Mouse (Mus musculus) embryonic facial prominence, embryonic 12.5 days (tissue): ENCODE results near the gene Kcnq4. TPM values are rescaled to one million over a fixed set of nuclear protein-coding genes. Genes with fewer than 3 reads are reported as not detected.

Source experiments
- ATAC-seq: fragments of 200-750 bp; cut with Nextera tagmentation; 2 replicates; pipeline ENCODE4 v1.8.0; 2017; ENCODE audit not compliant: insufficient number of reproducible peaks, insufficient read depth, low FRiP score, low TSS enrichment
- H3K27ac ChIP-seq: fragments of 300-500 bp; sonication (generic); 2 replicates; pipeline ENCODE4 v1.5.1; 2016; ENCODE audit warnings: mild to moderate bottlenecking
- H3K27me3 ChIP-seq: fragments of 300-500 bp; sonication (generic); 2 replicates; pipeline ENCODE4 v1.6.1; 2016; ENCODE audit warnings: mild to moderate bottlenecking, moderate library complexity
- H3K36me3 ChIP-seq: fragments of 300-500 bp; sonication (generic); 2 replicates; pipeline ENCODE4 v1.6.1; 2016; ENCODE audit warnings: mild to moderate bottlenecking
- H3K4me1 ChIP-seq: fragments of 300-500 bp; sonication (generic); 2 replicates; pipeline ENCODE4 v1.6.1; 2016
- H3K4me2 ChIP-seq: fragments of 300-500 bp; sonication (generic); replicated peaks from 2 replicates; pipeline ENCODE4 v1.6.1; 2016; ENCODE audit warnings: mild to moderate bottlenecking, moderate library complexity
- H3K4me3 ChIP-seq: fragments of 300-500 bp; sonication (generic); 2 replicates; pipeline ENCODE4 v1.5.1; 2016; ENCODE audit warnings: mild to moderate bottlenecking
- H3K9ac ChIP-seq: fragments of 300-500 bp; sonication (generic); 2 replicates; pipeline ENCODE4 v1.6.1; 2016; ENCODE audit warnings: mild to moderate bottlenecking, moderate library complexity
- H3K9me3 ChIP-seq: fragments of 300-500 bp; sonication (generic); 2 replicates; pipeline ENCODE4 v1.6.1; 2016; ENCODE audit warnings: mild to moderate bottlenecking, moderate library complexity
- WGBS: fragments of 180-500 bp; shearing (Covaris S2); methylation state at CpG from one replicate; pipeline ENCODE4 v1.1.7; 2016; 5-methylcytosine and 5-hydroxymethylcytosine counted together
- polyA plus RNA-seq: library from polyadenylated mRNA; unstranded; fragments of >200 nt; fragmentation: Nextera tagmentation; extraction: Ambion mirVana; gene quantifications from 2 replicates; pipeline ENCODE4 v1.2.1, GENCODE M21; 2016

The Kcnq4 gene
- polyA plus RNA-seq, 1 experiment from 2014 or later, result 6.9 TPM

GRCm38 (mm10) chr4:120743636-120744035 lies 4.8 kb downstream of the Kcnq4 start:
- H3K27me3 ChIP-seq, result peaks cover 52% of the 10 kb centered on the region

GRCm38 (mm10) chr4:120741303-120741702 lies 7.1 kb downstream of the Kcnq4 start:
- ATAC-seq, result no peak

More at GRCm38 (mm10) chr4:120743636-120744035, 4.8 kb downstream of the Kcnq4 start:
- 54% methylated on average over 3 of the region's 3 CpGs for WGBS
- H3K36me3 ChIP-seq, result no peaks in the 10 kb centered on the region
- no peak overlapping the region for H3K4me2 ChIP-seq
- no peak for ATAC-seq
- peaks cover 16% of the 10 kb centered on the region for H3K4me1 ChIP-seq
- H3K4me3 ChIP-seq, result no peak overlapping the region
- no peaks in the 10 kb centered on the region for H3K9me3 ChIP-seq
- H3K9ac ChIP-seq, result no peak overlapping the region
- H3K27ac ChIP-seq, result no peak overlapping the region

DNA sequence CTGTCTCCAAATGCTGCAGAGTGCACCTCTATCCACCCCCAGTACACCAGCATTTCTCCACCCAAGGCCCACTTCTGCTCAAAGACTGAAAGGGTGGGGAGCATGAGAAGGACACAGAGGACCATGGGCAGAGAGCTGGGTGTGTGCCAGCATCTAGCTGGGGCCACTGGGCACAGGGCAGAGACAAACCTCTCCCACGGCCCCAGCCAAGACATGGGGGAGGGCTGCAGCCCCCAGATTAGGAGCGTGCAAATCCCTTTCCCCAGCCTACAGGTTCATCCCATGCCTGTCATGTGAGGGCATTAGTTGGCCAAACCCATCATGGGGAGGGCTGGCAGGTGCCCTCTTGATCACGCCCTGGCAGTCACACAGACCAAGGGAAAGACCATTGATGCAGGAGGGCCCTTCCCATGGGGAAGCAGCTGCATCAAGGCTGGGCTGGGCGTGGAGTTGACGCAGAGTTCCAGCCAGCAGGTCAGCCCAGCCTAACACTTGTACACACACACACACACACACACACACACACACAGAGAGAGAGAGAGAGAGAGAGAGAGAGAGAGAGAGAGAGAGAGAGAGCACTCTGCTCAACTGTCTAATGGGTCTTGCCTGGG lies 14.3 kb downstream of the Kcnq4 start:
- H3K4me3 ChIP-seq, result no peak overlapping the region
- peaks cover 9% of the 10 kb centered on the region; the same call in 1 of the 2 replicates for H3K4me1 ChIP-seq
- H3K36me3 ChIP-seq, result no peaks in the 10 kb centered on the region
- no peak for ATAC-seq
- no peak overlapping the region for H3K9ac ChIP-seq
- peaks cover 17% of the 10 kb centered on the region for H3K27me3 ChIP-seq
- H3K27ac ChIP-seq, result no peak overlapping the region
- no peaks in the 10 kb centered on the region for H3K9me3 ChIP-seq
- 80% methylated on average over 5 of the region's 5 CpGs for whole genome bisulfite sequencing
- no peak overlapping the region for H3K4me2 ChIP-seq

More at GRCm38 (mm10) chr4:120741303-120741702, 7.1 kb downstream of the Kcnq4 start:
- Histone ChIP-seq H3K9ac (no peak overlapping the region), H3K4me2 (no peak overlapping the region), H3K36me3 (no peaks in the 10 kb centered on the region), H3K9me3 (no peaks in the 10 kb centered on the region), H3K27ac (no peak overlapping the region), H3K27me3 (peaks cover 28% of the 10 kb centered on the region), H3K4me3 (no peak overlapping the region), H3K4me1 (0 out of 2 replicates have a peak, but pooled peaks cover 4% of the 10 kb centered on the region)
- WGBS, result 56% methylated on average over 6 of the region's 6 CpGs

GRCm38 (mm10) chr4:120732737-120733136 lies 15.7 kb downstream of the Kcnq4 start:
- ATAC-seq, result no peak
- Histone ChIP-seq H3K36me3 (no peaks in the 10 kb centered on the region), H3K4me1 (peaks cover 9% of the 10 kb centered on the region; the same call in 1 of the 2 replicates), H3K27me3 (peaks cover 17% of the 10 kb centered on the region), H3K9ac (no peak overlapping the region), H3K9me3 (no peaks in the 10 kb centered on the region), H3K4me2 (no peak overlapping the region), H3K4me3 (no peak overlapping the region), H3K27ac (no peak overlapping the region)
- 77% methylated on average over 6 of the region's 6 CpGs for WGBS

- peak; percentile 76; the same call in 1 of the 2 replicates for ATAC-seq
- under 1% methylated on average over 40 of the region's 40 CpGs for WGBS
- Histone ChIP-seq H3K4me3 (peak overlapping the region; percentile 43), H3K4me1 (peaks cover 9% of the 10 kb centered on the region; the same call in 1 of the 2 replicates), H3K27ac (no peak overlapping the region), H3K9ac (peak overlapping the region; percentile 53), H3K9me3 (no peaks in the 10 kb centered on the region), H3K27me3 (peaks cover 17% of the 10 kb centered on the region), H3K4me2 (peak overlapping the region; percentile 70), H3K36me3 (no peaks in the 10 kb centered on the region)
Observed at GRCm38 (mm10) chr4:120731030-120731644, 17.3 kb downstream of the Kcnq4 start.

DNA sequence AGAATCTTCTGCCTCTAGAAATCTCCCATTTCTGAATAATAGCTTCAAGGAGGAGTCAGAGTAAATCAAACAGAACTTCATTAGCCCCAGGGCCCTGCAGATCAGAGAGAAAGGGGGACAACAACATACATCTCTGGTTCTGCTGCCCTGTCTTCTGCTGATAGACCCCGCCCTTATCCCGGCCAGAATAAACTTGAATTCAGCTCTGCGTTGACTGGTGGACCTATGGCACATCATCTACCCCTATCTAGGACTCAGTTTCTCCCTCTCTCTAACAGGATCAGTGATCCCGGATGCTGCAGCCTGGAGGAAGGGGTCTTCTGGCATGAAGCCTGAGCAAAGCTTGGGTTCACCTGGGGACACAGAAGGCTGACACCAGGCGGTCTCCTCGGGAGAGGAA lies 17.8 kb downstream of the Kcnq4 start:
- peak overlapping the region; percentile 43 for H3K4me3 ChIP-seq
- WGBS, result 28% methylated on average over 6 of the region's 6 CpGs
- H3K36me3 ChIP-seq, result no peaks in the 10 kb centered on the region
- no peaks in the 10 kb centered on the region for H3K9me3 ChIP-seq
- peaks cover 13% of the 10 kb centered on the region; the same call in 1 of the 2 replicates for H3K4me1 ChIP-seq
- peak overlapping the region; percentile 53; the same call in 1 of the 2 replicates for H3K9ac ChIP-seq
- no peak overlapping the region for H3K27ac ChIP-seq
- no peak for ATAC-seq
- H3K4me2 ChIP-seq, result peak overlapping the region; percentile 70
- H3K27me3 ChIP-seq, result peaks cover 15% of the 10 kb centered on the region

DNA sequence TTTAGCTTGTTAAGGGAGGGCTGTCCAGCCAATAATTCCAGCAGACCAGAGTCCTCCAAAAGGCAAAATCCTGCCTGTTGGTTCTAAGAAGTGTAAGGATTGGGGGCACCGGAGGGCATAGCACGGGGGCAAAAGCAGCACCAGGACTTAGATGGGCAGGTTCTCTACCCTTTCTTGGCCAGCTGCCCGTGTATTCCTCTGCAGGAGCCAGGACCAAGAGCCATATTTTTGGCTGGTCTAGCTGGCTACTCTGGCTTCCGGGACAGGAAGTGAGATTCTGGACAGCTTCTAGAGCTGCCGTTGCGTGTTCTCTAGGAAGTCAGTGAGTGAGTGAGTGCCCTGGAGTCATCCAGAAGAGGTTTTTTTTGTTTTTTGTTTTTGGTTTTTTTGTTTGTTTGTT lies 18.3 kb downstream of the Kcnq4 start:
- Histone ChIP-seq H3K4me3 (no peak overlapping the region), H3K9me3 (no peaks in the 10 kb centered on the region), H3K4me1 (peaks cover 13% of the 10 kb centered on the region; the same call in 1 of the 2 replicates), H3K4me2 (no peak overlapping the region), H3K27me3 (peaks cover 14% of the 10 kb centered on the region), H3K9ac (no peak overlapping the region), H3K36me3 (no peaks in the 10 kb centered on the region), H3K27ac (no peak overlapping the region)
- WGBS, result 57% methylated on average over 6 of the region's 6 CpGs
- no peak for ATAC-seq

DNA sequence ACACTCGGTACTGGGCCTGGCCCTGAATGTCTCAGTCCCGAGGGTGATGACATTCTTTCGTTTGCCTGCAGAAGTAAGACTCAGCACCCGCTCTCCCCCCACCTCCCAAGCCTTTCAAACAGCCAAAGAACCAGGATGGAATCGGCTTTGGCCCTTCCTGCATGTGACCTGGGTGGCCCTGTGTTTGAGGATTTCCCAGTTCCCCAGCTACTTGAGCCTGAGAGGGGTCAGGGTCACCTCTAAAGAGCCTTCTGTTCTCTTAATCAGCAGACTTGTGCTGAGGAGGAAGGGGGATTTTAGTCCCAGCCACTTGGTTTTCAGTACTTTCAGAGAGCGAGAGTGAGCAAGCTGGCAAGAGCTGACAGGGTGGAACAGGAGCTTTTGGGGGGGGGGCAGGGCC lies 19.0 kb downstream of the Kcnq4 start:
- H3K27me3 ChIP-seq, result peaks cover 14% of the 10 kb centered on the region
- no peak overlapping the region for H3K9ac ChIP-seq
- no peak overlapping the region for H3K4me2 ChIP-seq
- 21% methylated on average over 6 of the region's 6 CpGs for WGBS
- H3K27ac ChIP-seq, result no peak overlapping the region
- H3K9me3 ChIP-seq, result no peaks in the 10 kb centered on the region
- ATAC-seq, result no peak
- no peak overlapping the region for H3K4me3 ChIP-seq
- H3K4me1 ChIP-seq, result peaks cover 13% of the 10 kb centered on the region; the same call in 1 of the 2 replicates
- no peaks in the 10 kb centered on the region for H3K36me3 ChIP-seq

GRCm38 (mm10) chr4:120727842-120728241 lies 20.6 kb downstream of the Kcnq4 start:
- WGBS, result 71% methylated on average over 11 of the region's 11 CpGs
- Histone ChIP-seq H3K36me3 (no peaks in the 10 kb centered on the region), H3K27ac (no peak overlapping the region), H3K9me3 (no peaks in the 10 kb centered on the region), H3K27me3 (peaks cover 11% of the 10 kb centered on the region), H3K4me2 (no peak overlapping the region), H3K4me3 (no peak overlapping the region), H3K9ac (no peak overlapping the region), H3K4me1 (peaks cover 13% of the 10 kb centered on the region; the same call in 1 of the 2 replicates)
- no peak for ATAC-seq

DNA sequence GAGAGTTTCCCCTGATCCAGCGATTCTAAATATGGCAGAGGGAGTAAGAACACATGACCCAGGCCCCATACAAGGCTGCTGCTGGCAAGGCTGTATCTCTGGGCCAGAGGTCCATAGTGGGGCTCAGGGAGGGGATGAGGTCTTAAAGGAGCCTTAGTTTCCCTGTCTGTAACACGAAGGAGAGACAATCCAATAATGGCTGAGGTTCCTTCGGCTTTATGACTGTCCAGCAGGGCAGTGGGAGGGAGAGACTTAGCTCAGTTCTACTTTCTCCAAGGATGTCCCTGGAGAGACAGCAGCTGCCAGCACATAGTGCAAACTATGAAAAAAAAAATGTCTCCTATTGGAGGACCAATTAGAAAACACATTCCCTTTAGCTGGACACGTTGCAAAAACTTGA lies 22.2 kb downstream of the Kcnq4 start:
- no peaks in the 10 kb centered on the region for H3K9me3 ChIP-seq
- H3K4me2 ChIP-seq, result no peak overlapping the region
- H3K4me1 ChIP-seq, result peaks cover 7% of the 10 kb centered on the region; the same call in 1 of the 2 replicates
- no peak overlapping the region for H3K27ac ChIP-seq
- H3K9ac ChIP-seq, result no peak overlapping the region
- 38% methylated on average over 4 of the region's 4 CpGs for WGBS
- H3K27me3 ChIP-seq, result no peaks in the 10 kb centered on the region
- no peaks in the 10 kb centered on the region for H3K36me3 ChIP-seq
- no peak overlapping the region for H3K4me3 ChIP-seq
- ATAC-seq, result no peak

- no peak overlapping the region for H3K4me3 ChIP-seq
- no peaks in the 10 kb centered on the region for H3K9me3 ChIP-seq
- H3K4me2 ChIP-seq, result no peak overlapping the region
- H3K27me3 ChIP-seq, result no peaks in the 10 kb centered on the region
- no peak overlapping the region for H3K27ac ChIP-seq
- no peaks in the 10 kb centered on the region for H3K36me3 ChIP-seq
- 15% methylated on average over 5 of the region's 5 CpGs for WGBS
- H3K4me1 ChIP-seq, result 0 out of 2 replicates have a peak, but pooled peaks cover 4% of the 10 kb centered on the region
- no peak for ATAC-seq
- H3K9ac ChIP-seq, result no peak overlapping the region
Observed at GRCm38 (mm10) chr4:120725516-120726090, 22.8 kb downstream of the Kcnq4 start.

DNA sequence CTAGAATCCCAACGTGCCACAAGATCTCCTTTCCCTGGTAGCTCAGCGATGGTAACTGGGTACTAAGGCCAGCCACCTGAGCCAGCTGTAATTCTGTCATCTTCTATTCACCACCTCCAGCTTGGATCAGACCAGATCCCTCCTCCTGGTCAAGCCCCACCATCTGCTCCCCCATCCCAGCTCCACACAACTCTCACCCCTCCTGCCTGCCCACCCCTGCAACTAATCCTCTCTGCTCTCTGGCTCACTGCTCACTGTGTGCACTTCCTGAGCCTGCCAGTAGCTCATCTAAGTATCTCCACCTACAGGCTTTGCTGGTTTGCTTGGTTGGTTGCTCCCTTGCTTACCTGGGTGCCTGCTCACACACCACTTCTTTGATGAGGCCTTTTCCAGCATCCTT lies 26.8 kb downstream of the Kcnq4 start:
- Histone ChIP-seq H3K4me1 (0 out of 2 replicates have a peak, but pooled peaks cover 5% of the 10 kb centered on the region), H3K9me3 (no peaks in the 10 kb centered on the region), H3K4me2 (no peak overlapping the region), H3K27ac (no peak overlapping the region), H3K4me3 (no peak overlapping the region), H3K27me3 (0 out of 2 replicates have a peak, but pooled peaks cover 4% of the 10 kb centered on the region), H3K9ac (no peak overlapping the region), H3K36me3 (no peaks in the 10 kb centered on the region)
- WGBS, result 50% methylated on average over 2 of the region's 2 CpGs
- ATAC-seq, result no peak
